9 mouse cellular contexts compared by ENCODE assay signal in the genomic region with DNA sequence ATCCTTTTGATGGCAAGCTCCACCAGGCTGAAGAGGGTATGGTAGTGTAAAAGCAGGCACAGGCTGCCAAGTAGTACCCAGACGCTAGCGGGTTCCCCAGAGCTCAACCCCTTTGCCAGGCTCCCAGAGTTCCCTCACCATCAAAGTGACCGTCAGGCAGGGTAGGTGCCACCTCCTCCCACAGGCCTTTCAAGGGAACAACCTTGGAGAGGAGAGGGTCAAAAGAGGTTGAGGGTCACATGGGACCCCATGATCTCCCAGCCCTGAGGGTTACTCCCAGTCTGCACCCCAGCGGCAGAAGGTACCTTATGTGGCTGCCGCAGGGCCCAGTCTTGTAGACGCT. TPM values are rescaled to one million over a fixed set of nuclear protein-coding genes. Genes with fewer than 3 reads are reported as not detected.
DNase-seq lines count a peak whose midpoint lies in the region; ATAC-seq and TF ChIP-seq lines count a peak whose summit lies in the region.
"Had no signal": no experiment of that assay in that cellular context is flagged by ENCODE, and none has a peak within 500 bp of the region (broad histone marks: within the 10 kb centered on the region; RNA-seq: fewer than 3 reads in every experiment).

No protein-coding gene starts in this region.

- H3K4me3 ChIP-seq in cerebellum, adult 2 months (replicated peaks; ENCODE audit: insufficient read depth, low read depth, low read length) = no peak overlapping the region
- no peak overlapping the region for H3K4me3 ChIP-seq in C2C12 (ENCODE audit: insufficient read depth, poor library complexity, severe bottlenecking)
- peak overlapping the region; percentile 54; the same call in 1 of the 2 replicates for H3K4me3 ChIP-seq in heart, postnatal 0 days (ENCODE audit: low read depth, low read length)
- H3K4me3 ChIP-seq in liver, embryonic 15.5 days (replicated peaks) = peak overlapping the region; percentile 58

- H3K9ac ChIP-seq in heart, postnatal 0 days (replicated peaks; ENCODE audit: low read depth, low read length) = no peak overlapping the region; the same call in 1 of the 2 replicates
- 0 out of 2 replicates have a peak overlapping the region, but pooled peaks have one; percentile 65 for H3K9ac ChIP-seq in liver, embryonic 15.5 days

- H3K36me3 ChIP-seq in C2C12 (ENCODE audit: control insufficient read depth, insufficient read depth) = peaks cover 50% of the 10 kb centered on the region
- H3K36me3 ChIP-seq in heart, postnatal 0 days (replicated peaks; ENCODE audit: control insufficient read depth, insufficient read depth, low read length) = peaks cover 43% of the 10 kb centered on the region
- H3K36me3 ChIP-seq in liver, embryonic 15.5 days (replicated peaks) = peaks cover 45% of the 10 kb centered on the region

- H3K27ac ChIP-seq in cerebellum, adult 2 months (ENCODE audit: insufficient read depth, low read length) = peak overlapping the region; percentile 47; the same call in 1 of the 2 replicates
- H3K27ac ChIP-seq in heart, postnatal 0 days (ENCODE audit: low read depth) = peak overlapping the region; percentile 96
- peak overlapping the region; percentile 91 for H3K27ac ChIP-seq in liver, embryonic 15.5 days (replicated peaks)

- peaks cover 7% of the 10 kb centered on the region for H3K79me3 ChIP-seq in C2C12 (ENCODE audit: low read depth)

- no peak for TF ChIP-seq POLR2A in cerebellum, adult 2 months (IDR thresholded peaks at IDR 0.05; ENCODE audit: borderline replicate concordance, insufficient read depth, low read length)

- TF ChIP-seq CTCF in cerebellum, adult 2 months (IDR thresholded peaks at IDR 0.05; ENCODE audit: borderline replicate concordance, insufficient read depth, low read depth, low read length) = no peak
- TF ChIP-seq CTCF in C2C12 (IDR thresholded peaks at IDR 0.05; ENCODE audit: control insufficient read depth, insufficient read depth, insufficient read length) = no peak
- TF ChIP-seq CTCF in heart, postnatal 0 days (IDR thresholded peaks at IDR 0.05; ENCODE audit: low read depth) = no peak

- H3K9me3 ChIP-seq in heart, postnatal 0 days (replicated peaks; ENCODE audit: control insufficient read depth, low read length) = no peaks in the 10 kb centered on the region
- no peaks in the 10 kb centered on the region for H3K9me3 ChIP-seq in liver, embryonic 15.5 days (replicated peaks)

- TF ChIP-seq EP300 in heart, postnatal 0 days (IDR thresholded peaks at IDR 0.05; ENCODE audit: low read depth) = no peak

- H3K4me2 ChIP-seq in heart, postnatal 0 days (ENCODE audit: low read depth, low read length) = peak overlapping the region; percentile 86
- peak overlapping the region; percentile 89 for H3K4me2 ChIP-seq in liver, embryonic 15.5 days

- peaks cover 16% of the 10 kb centered on the region; the same call in 1 of the 2 replicates for H3K4me1 ChIP-seq in cerebellum, adult 2 months (ENCODE audit: control insufficient read depth, insufficient read depth, low read length)
- peaks cover 24% of the 10 kb centered on the region for H3K4me1 ChIP-seq in heart, postnatal 0 days (ENCODE audit: control insufficient read depth, insufficient read depth)
- H3K4me1 ChIP-seq in liver, embryonic 15.5 days (replicated peaks) = peaks cover 71% of the 10 kb centered on the region

- peaks cover 23% of the 10 kb centered on the region for H3K79me2 ChIP-seq in C2C12 (ENCODE audit: control insufficient read depth, insufficient read depth)

- 14% methylated on average over 6 of the region's 6 CpGs for WGBS in cerebellum, adult 2 months
- 57% methylated on average over 6 of the region's 6 CpGs for WGBS in heart, postnatal 0 days
- WGBS in liver, embryonic 15.5 days (ENCODE audit: insufficient replicate concordance) = 79% methylated on average over 6 of the region's 6 CpGs

- peak overlapping the region; percentile 2 for H3ac ChIP-seq in C2C12 (ENCODE audit: control insufficient read depth, insufficient read length, low read depth)

- DNase-seq in cerebellum, adult 2 months = no peak
- no peak for DNase-seq in heart, postnatal 0 days (ENCODE audit: low spot score)
- DNase-seq in thymus, adult 18-20 months = no peak
- DNase-seq in embryo, embryonic 10 days (ENCODE audit: low spot score) = no peak
- no peak for DNase-seq in ovary, postnatal 36 days (ENCODE audit: low spot score)
- DNase-seq: B cell, adult 2 months had no signal

- ATAC-seq in cerebellum, adult (ENCODE audit: insufficient number of reproducible peaks, low FRiP score, low TSS enrichment) = no peak
- no peak for ATAC-seq in heart, postnatal 0 days (ENCODE audit: insufficient read depth, low read depth)
- no peak for ATAC-seq in liver, embryonic 15.5 days (ENCODE audit: insufficient read depth)

- no peaks in the 10 kb centered on the region for H3K27me3 ChIP-seq in cerebellum, adult 2 months (ENCODE audit: control insufficient read depth, insufficient read depth, low read length)
- H3K27me3 ChIP-seq in C2C12 (ENCODE audit: control insufficient read depth, insufficient read depth, insufficient read length) = no peaks in the 10 kb centered on the region
- H3K27me3 ChIP-seq in heart, postnatal 0 days (ENCODE audit: control insufficient read depth, insufficient read depth, low read length) = no peaks in the 10 kb centered on the region
- H3K27me3 ChIP-seq in liver, embryonic 15.5 days = no peaks in the 10 kb centered on the region

TF ChIP-seq in C2C12, 6 proteins besides CTCF, POLR2A, EP300 and RAD21:
- no peak for TF ChIP-seq MYOG (IDR thresholded peaks at IDR 0.05; ENCODE audit: control insufficient read depth, extremely low read depth, insufficient read length)
- TF ChIP-seq USF1 (IDR thresholded peaks at IDR 0.05; ENCODE audit: low read depth) = no peak
- no peak for TF ChIP-seq MYOD1 (IDR thresholded peaks at IDR 0.05; ENCODE audit: control insufficient read depth, insufficient read length, low read depth)
- no peak for TF ChIP-seq FOSL1 (IDR thresholded peaks at IDR 0.05; ENCODE audit: insufficient read depth, low read length, poor library complexity, severe bottlenecking)
- no peak for TF ChIP-seq MAX (IDR thresholded peaks at IDR 0.05)
- no peak for TF ChIP-seq CEBPB (IDR thresholded peaks at IDR 0.05; ENCODE audit: low read depth)

RNA-seq across cellular contexts. Expression of a gene that starts 1.4 kb away (rescaled TPM):
- 52.9 and 54.5 TPM in 2 replicates for polyA plus RNA-seq in cerebellum, adult 2 months (2012; rRNA removed)
- polyA plus RNA-seq in C2C12 (2012; fragmentation: generic; extraction: Trizol) = 48.3 TPM
- total RNA-seq in heart, postnatal 0 days (2014; rRNA removed; ENCODE audit: low replicate concordance) = 27.2 and 27.7 TPM in 2 replicates
- polyA plus RNA-seq in heart, postnatal 0 days (2015; fragmentation: Nextera tagmentation; extraction: Ambion mirVana) = 22.8 and 25.7 TPM in 2 replicates
- 112 and 138 TPM in 2 replicates for polyA plus RNA-seq in liver, embryonic 15.5 days (2015; fragmentation: Nextera tagmentation; extraction: Ambion mirVana)

RNA-seq across cellular contexts. Expression of a gene that starts 1.9 kb away (rescaled TPM):
- 90.2 and 92.7 TPM in 2 replicates for polyA plus RNA-seq in cerebellum, adult 2 months (2012; rRNA removed)
- polyA plus RNA-seq in C2C12 (2012; fragmentation: generic; extraction: Trizol) = 159 TPM
- total RNA-seq in heart, postnatal 0 days (2014; rRNA removed; ENCODE audit: low replicate concordance) = 88.9 and 96.2 TPM in 2 replicates
- polyA plus RNA-seq in heart, postnatal 0 days (2015; fragmentation: Nextera tagmentation; extraction: Ambion mirVana) = 24.8 and 30.3 TPM in 2 replicates
- polyA plus RNA-seq in liver, embryonic 15.5 days (2015; fragmentation: Nextera tagmentation; extraction: Ambion mirVana) = 26.0 and 27.2 TPM in 2 replicates

RNA-seq across cellular contexts. Expression of a gene that starts 10.5 kb away (rescaled TPM):
- 668 and 680 TPM in 2 replicates for polyA plus RNA-seq in cerebellum, adult 2 months (2012; rRNA removed)
- polyA plus RNA-seq in C2C12 (2012; fragmentation: generic; extraction: Trizol) = 288 TPM
- total RNA-seq in heart, postnatal 0 days (2014; rRNA removed; ENCODE audit: low replicate concordance) = 838 and 847 TPM in 2 replicates
- 1,203 and 1,284 TPM in 2 replicates for polyA plus RNA-seq in heart, postnatal 0 days (2015; fragmentation: Nextera tagmentation; extraction: Ambion mirVana)
- polyA plus RNA-seq in liver, embryonic 15.5 days (2015; fragmentation: Nextera tagmentation; extraction: Ambion mirVana) = 228 and 236 TPM in 2 replicates

RNA-seq across cellular contexts. Expression of a gene that starts 32.8 kb away (rescaled TPM):
- 1,303 and 1,454 TPM in 2 replicates for polyA plus RNA-seq in cerebellum, adult 2 months (2012; rRNA removed)
- polyA plus RNA-seq in C2C12 (2012; fragmentation: generic; extraction: Trizol) = 5,397 TPM
- 1,030 and 1,317 TPM in 2 replicates for total RNA-seq in heart, postnatal 0 days (2014; rRNA removed; ENCODE audit: low replicate concordance)
- polyA plus RNA-seq in heart, postnatal 0 days (2015; fragmentation: Nextera tagmentation; extraction: Ambion mirVana) = 499 and 510 TPM in 2 replicates
- polyA plus RNA-seq in liver, embryonic 15.5 days (2015; fragmentation: Nextera tagmentation; extraction: Ambion mirVana) = 501 and 527 TPM in 2 replicates

RNA-seq across cellular contexts. Expression of a gene that starts 33.2 kb away (rescaled TPM):
- 41.1 and 42.5 TPM in 2 replicates for polyA plus RNA-seq in cerebellum, adult 2 months (2012; rRNA removed)
- 57.7 TPM for polyA plus RNA-seq in C2C12 (2012; fragmentation: generic; extraction: Trizol)
- 41.4 and 59.7 TPM in 2 replicates for total RNA-seq in heart, postnatal 0 days (2014; rRNA removed; ENCODE audit: low replicate concordance)
- 18.4 and 22.9 TPM in 2 replicates for polyA plus RNA-seq in heart, postnatal 0 days (2015; fragmentation: Nextera tagmentation; extraction: Ambion mirVana)
- 16.6 and 17.0 TPM in 2 replicates for polyA plus RNA-seq in liver, embryonic 15.5 days (2015; fragmentation: Nextera tagmentation; extraction: Ambion mirVana)

Comparison
In these comparisons a context has a peak if more than half of its experiments do, and no peak if none do; other contexts are left out.
1. H3K4me3 ChIP-seq: peak in heart, postnatal 0 days (single experiment) and liver, embryonic 15.5 days (single experiment); none in cerebellum, adult 2 months (single experiment) and C2C12 (single experiment).
2. Peak in every context shown above with its lines, with median percentiles within 50 percentile points of each other: H3K27ac ChIP-seq.